Mouse (Mus musculus): ENCODE measurements around the gene Pkd1l3. TPM values are rescaled to one million over a fixed set of nuclear protein-coding genes. Genes with fewer than 3 reads are reported as not detected.

Gene Pkd1l3
- polyA plus RNA-seq, 1 experiment from 2014 or later = 0.48 TPM

DNA sequence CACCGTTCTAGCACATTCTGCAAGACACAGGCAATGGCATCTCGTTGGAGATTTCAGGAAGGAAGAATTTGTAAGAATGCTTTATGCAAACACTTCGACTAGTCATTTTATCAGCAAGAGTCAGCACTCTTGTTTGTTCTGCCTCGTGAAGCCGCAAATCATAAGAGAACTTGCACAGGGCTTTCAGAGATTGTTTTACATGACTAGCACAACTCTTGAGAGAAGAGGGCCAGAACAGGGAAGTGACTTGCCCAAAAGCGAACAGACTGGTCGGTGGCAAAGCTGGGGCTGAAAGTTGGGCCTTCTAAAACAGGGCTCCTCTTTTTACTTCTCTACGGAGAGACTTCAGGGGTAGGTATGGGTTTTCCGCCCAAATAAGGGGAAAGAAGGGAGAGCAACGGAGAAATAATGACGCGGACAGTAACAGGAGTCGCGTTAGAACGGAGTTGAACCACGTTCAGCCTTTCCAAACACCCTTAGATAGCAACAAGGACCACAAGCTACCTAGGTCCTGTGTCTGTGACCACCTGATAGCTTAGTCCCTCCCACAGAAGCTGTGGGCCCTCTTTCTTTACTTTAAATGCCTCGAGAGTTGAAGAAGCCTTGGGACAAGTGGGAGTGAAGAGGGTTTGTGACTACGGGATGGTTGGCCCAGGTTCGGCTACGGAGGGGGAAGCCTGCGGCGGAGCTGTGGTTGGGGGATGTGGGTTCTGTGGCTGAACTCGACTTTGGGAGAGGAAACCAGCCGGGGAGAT, 90.4 kb downstream of the Pkd1l3 start:
- peaks cover 6% of the 10 kb centered on the region for H3K36me3 ChIP-seq (ENCODE audit: control insufficient read depth, insufficient read depth)
- H3K27ac ChIP-seq (ENCODE audit: low read length) = peak overlapping the region; percentile 30
- peak overlapping the region; percentile 89 for H3K4me2 ChIP-seq (ENCODE audit: low read depth, low read length)
- WGBS (ENCODE audit: insufficient replicate concordance) = 2% methylated on average over 24 of the region's 24 CpGs
- H3K9me3 ChIP-seq (replicated peaks; ENCODE audit: control insufficient read depth, low read length) = no peaks in the 10 kb centered on the region
- H3K27me3 ChIP-seq (ENCODE audit: control insufficient read depth, insufficient read depth, low read depth, low read length) = peaks cover 7% of the 10 kb centered on the region
- H3K4me3 ChIP-seq (ENCODE audit: low read depth, low read length) = peak overlapping the region; percentile 94
- H3K9ac ChIP-seq (ENCODE audit: low read depth, low read length) = peak overlapping the region; percentile 44
- H3K4me1 ChIP-seq (ENCODE audit: control insufficient read depth, low read depth, low read length) = peaks cover 21% of the 10 kb centered on the region
- ATAC-seq (ENCODE audit: low read depth) = peak; percentile 6

DNA sequence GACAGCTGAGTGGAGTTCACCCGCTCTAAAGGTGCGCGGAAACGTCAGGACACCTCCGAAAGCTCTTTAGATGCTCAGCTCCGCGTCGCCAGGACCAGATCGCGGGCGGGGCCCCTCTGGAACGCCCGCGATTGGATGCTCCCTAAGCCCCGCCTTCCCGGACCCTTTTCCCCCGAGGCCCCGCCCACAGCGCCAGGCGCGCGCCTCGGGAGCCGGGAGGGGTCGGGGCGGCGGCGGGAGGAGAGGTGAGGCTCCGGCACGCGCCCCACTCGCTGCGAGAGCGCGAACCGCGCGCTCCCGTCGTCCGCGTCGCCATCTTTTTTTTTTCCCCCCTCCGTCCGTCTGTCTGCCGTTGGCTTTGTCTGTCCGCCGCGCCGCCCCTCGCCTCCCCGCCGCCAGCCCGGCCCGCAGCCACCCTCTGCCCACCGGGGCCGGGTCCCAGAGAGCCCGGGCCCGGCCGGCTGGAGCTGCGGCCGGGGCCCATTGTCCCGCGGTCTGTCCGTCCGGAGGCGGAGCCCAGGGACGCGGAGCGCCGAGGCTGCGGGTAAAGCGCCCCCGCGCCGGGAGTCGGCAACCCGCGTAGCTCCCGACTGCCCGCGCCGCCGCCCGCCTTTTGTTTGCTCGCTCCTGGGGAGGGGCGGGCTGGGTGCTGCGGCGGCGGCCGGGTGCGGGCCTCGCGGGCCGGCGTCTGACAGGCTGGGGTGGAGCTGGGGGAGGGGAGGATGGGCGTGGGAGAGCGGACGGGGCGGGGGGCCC, 91.2 kb downstream of the Pkd1l3 start, which contains the start of gene Zfp821:
Gene Zfp821 (plus strand): TSS at position 227 of the 756 bp plus-strand sequence.
- peaks cover 6% of the 10 kb centered on the region for H3K36me3 ChIP-seq (ENCODE audit: control insufficient read depth, insufficient read depth)
- H3K27ac ChIP-seq (ENCODE audit: low read length) = peak within 1 kb of the TSS; percentile 92
- H3K4me3 ChIP-seq (ENCODE audit: low read depth, low read length) = peak within 1 kb of the TSS; percentile 94
- peaks cover 7% of the 10 kb centered on the region for H3K27me3 ChIP-seq (ENCODE audit: control insufficient read depth, insufficient read depth, low read depth, low read length)
- peak; percentile 92 for ATAC-seq (ENCODE audit: low read depth)
- whole genome bisulfite sequencing (ENCODE audit: insufficient replicate concordance) = 1% methylated on average over 73 of the region's 100 CpGs
- no peaks in the 10 kb centered on the region for H3K9me3 ChIP-seq (replicated peaks; ENCODE audit: control insufficient read depth, low read length)
- peak within 1 kb of the TSS; percentile 98 for H3K9ac ChIP-seq (ENCODE audit: low read depth, low read length)
- H3K4me1 ChIP-seq (ENCODE audit: control insufficient read depth, low read depth, low read length) = peaks cover 21% of the 10 kb centered on the region
- peak within 1 kb of the TSS; percentile 89 for H3K4me2 ChIP-seq (ENCODE audit: low read depth, low read length)

DNA sequence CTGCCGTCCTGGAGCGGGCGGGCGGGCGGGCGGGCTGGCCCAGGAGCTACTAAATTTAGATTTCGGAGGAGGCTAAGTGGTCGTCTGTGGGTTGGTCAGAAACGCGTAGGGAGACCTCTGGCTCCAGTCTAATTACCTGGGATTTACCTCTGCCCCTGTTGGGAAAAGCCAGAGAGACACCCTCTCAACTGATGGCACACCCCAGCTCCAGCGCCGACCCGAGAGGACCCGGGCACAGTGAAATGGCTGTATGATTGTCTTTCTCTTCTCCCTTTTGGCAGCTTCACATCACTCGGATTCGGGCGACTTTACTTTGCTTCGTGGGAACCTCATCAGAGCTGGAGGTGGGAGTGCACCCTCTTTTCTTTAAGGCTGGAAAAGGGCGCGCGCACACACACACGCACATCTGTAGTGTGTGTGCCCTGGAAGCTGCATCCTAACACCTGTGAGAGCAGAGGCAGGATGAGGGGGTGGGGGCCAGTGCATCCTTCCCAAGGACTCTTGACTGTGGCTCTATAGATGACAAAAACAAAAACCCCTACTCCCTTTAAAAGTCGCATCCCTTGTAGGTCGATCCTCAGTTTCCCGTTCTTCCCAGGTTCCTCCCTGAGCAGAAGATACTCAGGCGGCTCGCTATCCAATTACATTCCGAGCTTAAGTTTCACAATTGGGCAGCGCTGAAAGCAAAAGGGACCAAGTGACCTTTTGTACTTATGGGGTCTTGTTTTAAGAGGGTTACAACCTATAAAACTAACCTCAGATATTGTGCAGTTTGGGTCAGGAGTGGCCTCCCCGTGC, 92.0 kb downstream of the Pkd1l3 start:
- 4% methylated on average over 29 of the region's 30 CpGs for WGBS (ENCODE audit: insufficient replicate concordance)
- H3K4me1 ChIP-seq (ENCODE audit: control insufficient read depth, low read depth, low read length) = peaks cover 21% of the 10 kb centered on the region
- H3K36me3 ChIP-seq (ENCODE audit: control insufficient read depth, insufficient read depth) = peaks cover 6% of the 10 kb centered on the region
- peaks cover 7% of the 10 kb centered on the region for H3K27me3 ChIP-seq (ENCODE audit: control insufficient read depth, insufficient read depth, low read depth, low read length)
- H3K9ac ChIP-seq (ENCODE audit: low read depth, low read length) = peak overlapping the region; percentile 98
- H3K4me3 ChIP-seq (ENCODE audit: low read depth, low read length) = peak overlapping the region; percentile 94
- no peak for ATAC-seq (ENCODE audit: low read depth)
- no peaks in the 10 kb centered on the region for H3K9me3 ChIP-seq (replicated peaks; ENCODE audit: control insufficient read depth, low read length)
- peak overlapping the region; percentile 89 for H3K4me2 ChIP-seq (ENCODE audit: low read depth, low read length)
- peak overlapping the region; percentile 92 for H3K27ac ChIP-seq (ENCODE audit: low read length)

DNA sequence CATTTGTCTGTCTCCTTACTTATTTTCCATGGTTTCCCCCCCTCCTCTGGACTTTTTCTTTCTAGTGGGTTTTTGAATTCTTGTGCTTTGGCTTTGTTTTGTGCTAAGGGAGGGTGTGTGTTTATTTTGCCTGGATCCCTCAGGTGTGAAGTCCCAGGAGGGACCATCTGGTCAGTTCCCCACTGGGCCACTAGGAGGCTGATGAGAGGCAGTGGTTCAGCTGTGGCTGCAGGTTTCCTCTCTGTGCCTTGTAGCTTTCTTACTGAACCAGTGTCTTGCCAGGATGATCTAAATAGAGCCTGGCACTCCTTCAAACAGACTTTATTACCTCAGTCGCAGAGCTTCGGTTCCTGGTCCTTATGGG, 92.5 kb downstream of the Pkd1l3 start:
- Histone ChIP-seq H3K27ac (ENCODE audit: low read length) (no peak overlapping the region), H3K4me1 (ENCODE audit: control insufficient read depth, low read depth, low read length) (peaks cover 21% of the 10 kb centered on the region), H3K4me3 (ENCODE audit: low read depth, low read length) (peak overlapping the region; percentile 94), H3K36me3 (ENCODE audit: control insufficient read depth, insufficient read depth) (peaks cover 6% of the 10 kb centered on the region), H3K27me3 (ENCODE audit: control insufficient read depth, insufficient read depth, low read depth, low read length) (peaks cover 7% of the 10 kb centered on the region), H3K9ac (ENCODE audit: low read depth, low read length) (peak overlapping the region; percentile 98), H3K9me3 (replicated peaks; ENCODE audit: control insufficient read depth, low read length) (no peaks in the 10 kb centered on the region), H3K4me2 (ENCODE audit: low read depth, low read length) (peak overlapping the region; percentile 89)
- 12% methylated on average over 2 of the region's 2 CpGs for whole genome bisulfite sequencing (ENCODE audit: insufficient replicate concordance)
- peak; percentile 17; the same call in 1 of the 2 replicates for ATAC-seq (ENCODE audit: low read depth)

DNA sequence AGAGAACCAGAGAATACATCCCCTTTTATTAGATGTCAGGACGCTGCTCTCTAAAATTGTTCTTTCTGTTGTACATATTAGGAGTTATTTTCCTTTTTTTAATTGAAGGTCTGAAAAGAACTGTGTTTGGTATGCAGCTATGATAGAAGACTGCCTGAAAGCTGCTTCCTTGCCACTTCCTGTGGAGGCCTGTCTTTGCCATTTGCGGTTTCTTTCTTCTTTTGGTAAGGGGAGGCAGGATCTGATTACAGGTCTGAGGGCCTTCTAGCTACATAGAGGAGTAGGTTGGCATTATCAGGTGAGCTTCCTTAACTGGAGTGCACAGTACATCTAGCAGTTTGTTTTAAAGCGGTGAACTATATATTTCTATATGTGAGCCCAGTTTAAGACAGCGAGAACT, 93.6 kb downstream of the Pkd1l3 start:
- no peaks in the 10 kb centered on the region for H3K9me3 ChIP-seq (replicated peaks; ENCODE audit: control insufficient read depth, low read length)
- ATAC-seq (ENCODE audit: low read depth) = no peak
- peaks cover 2% of the 10 kb centered on the region; the same call in 1 of the 2 replicates for H3K27me3 ChIP-seq (ENCODE audit: control insufficient read depth, insufficient read depth, low read depth, low read length)
- no peak overlapping the region for H3K4me2 ChIP-seq (ENCODE audit: low read depth, low read length)
- no peak overlapping the region for H3K27ac ChIP-seq (ENCODE audit: low read length)
- 71% methylated on average over 4 of the region's 4 CpGs for WGBS (ENCODE audit: insufficient replicate concordance)
- no peak overlapping the region for H3K4me3 ChIP-seq (ENCODE audit: low read depth, low read length)
- H3K36me3 ChIP-seq (ENCODE audit: control insufficient read depth, insufficient read depth) = peaks cover 8% of the 10 kb centered on the region
- H3K4me1 ChIP-seq (ENCODE audit: control insufficient read depth, low read depth, low read length) = peaks cover 21% of the 10 kb centered on the region
- no peak overlapping the region for H3K9ac ChIP-seq (ENCODE audit: low read depth, low read length)

DNA sequence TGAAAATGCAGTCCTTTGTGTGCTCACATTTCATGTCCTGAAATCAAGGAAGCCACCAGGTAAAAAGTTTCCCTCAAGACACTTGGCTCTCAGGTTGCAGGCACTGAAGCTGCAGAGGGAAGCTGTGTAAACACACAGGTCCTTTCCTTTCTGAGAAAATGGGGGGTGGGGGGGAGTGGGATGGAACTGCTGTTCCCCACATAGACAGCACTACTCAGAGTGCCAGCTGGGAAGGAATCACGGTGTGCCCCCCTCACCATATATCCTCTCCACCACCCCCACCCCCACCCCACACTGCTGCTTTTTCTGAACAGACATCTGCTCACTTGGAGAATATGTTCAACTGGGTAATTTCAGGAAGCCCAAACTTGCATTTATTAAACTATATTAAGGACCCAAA, 98.2 kb downstream of the Pkd1l3 start:
- WGBS (ENCODE audit: insufficient replicate concordance) = 96% methylated on average over 1 of the region's 1 CpGs
- H3K36me3 ChIP-seq (ENCODE audit: control insufficient read depth, insufficient read depth) = peaks cover 13% of the 10 kb centered on the region
- no peak overlapping the region for H3K9ac ChIP-seq (ENCODE audit: low read depth, low read length)
- no peaks in the 10 kb centered on the region for H3K9me3 ChIP-seq (replicated peaks; ENCODE audit: control insufficient read depth, low read length)
- no peaks in the 10 kb centered on the region for H3K27me3 ChIP-seq (ENCODE audit: control insufficient read depth, insufficient read depth, low read depth, low read length)
- H3K4me2 ChIP-seq (ENCODE audit: low read depth, low read length) = no peak overlapping the region
- no peaks in the 10 kb centered on the region for H3K4me1 ChIP-seq (ENCODE audit: control insufficient read depth, low read depth, low read length)
- H3K27ac ChIP-seq (ENCODE audit: low read length) = no peak overlapping the region
- H3K4me3 ChIP-seq (ENCODE audit: low read depth, low read length) = no peak overlapping the region
- no peak for ATAC-seq (ENCODE audit: low read depth)

DNA sequence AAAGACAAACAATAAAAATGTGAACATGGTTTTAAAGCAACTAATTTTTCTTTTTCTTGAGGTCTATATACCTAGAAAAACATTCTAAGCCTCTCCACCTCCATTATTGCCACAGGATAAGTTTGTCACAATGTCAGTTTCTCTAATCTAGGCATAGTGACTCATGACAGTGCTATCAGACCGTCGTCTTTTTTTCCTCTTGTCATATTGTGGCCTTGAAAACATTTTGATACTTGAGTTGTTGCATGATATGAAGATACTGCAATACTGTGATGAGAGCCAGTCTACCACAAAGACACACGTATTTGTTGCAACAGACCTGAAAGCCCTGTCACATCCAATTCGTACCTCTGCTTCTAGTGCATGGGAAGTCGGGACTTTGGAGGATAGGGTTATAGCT, 100.6 kb downstream of the Pkd1l3 start:
- Histone ChIP-seq H3K9ac (ENCODE audit: low read depth, low read length) (no peak overlapping the region), H3K9me3 (replicated peaks; ENCODE audit: control insufficient read depth, low read length) (no peaks in the 10 kb centered on the region), H3K4me1 (ENCODE audit: control insufficient read depth, low read depth, low read length) (no peaks in the 10 kb centered on the region), H3K4me3 (ENCODE audit: low read depth, low read length) (no peak overlapping the region), H3K4me2 (ENCODE audit: low read depth, low read length) (no peak overlapping the region), H3K27me3 (ENCODE audit: control insufficient read depth, insufficient read depth, low read depth, low read length) (no peaks in the 10 kb centered on the region), H3K36me3 (ENCODE audit: control insufficient read depth, insufficient read depth) (peaks cover 11% of the 10 kb centered on the region), H3K27ac (ENCODE audit: low read length) (no peak overlapping the region)
- ATAC-seq (ENCODE audit: low read depth) = no peak
- WGBS (ENCODE audit: insufficient replicate concordance) = 62% methylated on average over 5 of the region's 5 CpGs

Data from liver, embryonic 16.5 days (tissue).